Mouse (Mus musculus): ENCODE results near the gene Khdc1a. TPM values are rescaled to one million over a fixed set of nuclear protein-coding genes. Genes with fewer than 3 reads are reported as not detected.
"Not testable (repeated sequence)": the region's sequence is repeated elsewhere in the genome, so short reads cannot be mapped to it uniquely, and the experiment has no call there.

Gene Khdc1a
- polyA plus RNA-seq, 1 experiment = 0.22 TPM

DNA sequence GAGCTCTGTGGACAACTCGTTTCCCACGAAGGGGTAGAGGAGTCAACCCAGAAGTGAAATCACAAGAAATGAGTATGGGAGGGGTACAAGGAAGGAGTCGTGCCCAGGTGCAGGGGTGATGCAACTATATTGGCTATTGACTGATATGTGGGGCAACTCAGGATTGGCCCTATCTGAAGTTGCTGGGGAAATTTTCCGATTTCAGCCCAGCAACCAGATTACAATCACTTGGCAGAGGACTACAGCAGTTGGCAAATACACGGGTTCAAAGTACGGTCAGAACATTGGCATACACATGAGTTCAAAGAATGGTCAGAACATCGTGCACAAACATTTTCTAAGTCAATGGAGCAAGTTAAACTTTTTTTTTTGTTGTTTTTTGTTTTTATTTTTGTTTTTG is 22.7 kb upstream of the Khdc1a start:
- no peaks in the 10 kb centered on the region for H3K27me3 ChIP-seq (ENCODE audit: control insufficient read depth, insufficient read depth, low read length)
- 97% methylated on average over 7 of the region's 7 CpGs for WGBS
- no peaks in the 10 kb centered on the region for H3K4me1 ChIP-seq (replicated peaks; ENCODE audit: control insufficient read depth, insufficient read depth, low read length)
- TF ChIP-seq POLR2A (IDR thresholded peaks at IDR 0.05; ENCODE audit: control insufficient read depth, extremely low read depth, insufficient read depth, low read length, poor library complexity) (no peak), CTCF (IDR thresholded peaks at IDR 0.05; ENCODE audit: borderline replicate concordance, control insufficient read depth, extremely low read depth, insufficient read depth, low read length, poor library complexity) (no peak)
- DNase-seq = no peak
- H3K27ac ChIP-seq (ENCODE audit: control insufficient read depth, insufficient read depth, low read length) = no peak overlapping the region
- no peak overlapping the region for H3K4me3 ChIP-seq (ENCODE audit: control insufficient read depth, insufficient read depth, low read length)
- H3K36me3 ChIP-seq (ENCODE audit: control insufficient read depth, insufficient read depth, low read length) = no peaks in the 10 kb centered on the region

DNA sequence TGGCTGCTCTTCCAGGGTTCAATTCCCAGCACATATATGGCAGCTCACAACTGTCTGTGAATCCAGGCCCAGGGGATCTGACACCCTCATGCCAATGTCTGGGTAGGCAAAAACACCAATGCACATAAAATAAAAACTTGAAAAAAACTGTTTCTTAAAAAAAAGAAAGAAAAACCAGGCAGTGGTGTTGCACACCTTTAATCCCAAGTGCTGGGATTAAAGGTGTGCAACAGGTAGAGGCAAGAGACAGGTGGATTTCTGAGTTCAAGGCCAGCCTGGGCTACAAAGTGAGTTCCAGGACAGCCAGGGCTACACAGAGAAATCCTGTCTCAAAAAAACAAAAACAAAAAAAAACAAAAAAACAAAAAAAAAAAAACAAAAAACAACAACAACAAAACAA is 18.3 kb upstream of the Khdc1a start:
- not testable (repeated sequence) for H3K27ac ChIP-seq (ENCODE audit: control insufficient read depth, insufficient read depth, low read length); H3K36me3 ChIP-seq (ENCODE audit: control insufficient read depth, insufficient read depth, low read length); H3K27me3 ChIP-seq (ENCODE audit: control insufficient read depth, insufficient read depth, low read length); H3K4me1 ChIP-seq (replicated peaks; ENCODE audit: control insufficient read depth, insufficient read depth, low read length); DNase-seq; H3K4me3 ChIP-seq (ENCODE audit: control insufficient read depth, insufficient read depth, low read length)

DNA sequence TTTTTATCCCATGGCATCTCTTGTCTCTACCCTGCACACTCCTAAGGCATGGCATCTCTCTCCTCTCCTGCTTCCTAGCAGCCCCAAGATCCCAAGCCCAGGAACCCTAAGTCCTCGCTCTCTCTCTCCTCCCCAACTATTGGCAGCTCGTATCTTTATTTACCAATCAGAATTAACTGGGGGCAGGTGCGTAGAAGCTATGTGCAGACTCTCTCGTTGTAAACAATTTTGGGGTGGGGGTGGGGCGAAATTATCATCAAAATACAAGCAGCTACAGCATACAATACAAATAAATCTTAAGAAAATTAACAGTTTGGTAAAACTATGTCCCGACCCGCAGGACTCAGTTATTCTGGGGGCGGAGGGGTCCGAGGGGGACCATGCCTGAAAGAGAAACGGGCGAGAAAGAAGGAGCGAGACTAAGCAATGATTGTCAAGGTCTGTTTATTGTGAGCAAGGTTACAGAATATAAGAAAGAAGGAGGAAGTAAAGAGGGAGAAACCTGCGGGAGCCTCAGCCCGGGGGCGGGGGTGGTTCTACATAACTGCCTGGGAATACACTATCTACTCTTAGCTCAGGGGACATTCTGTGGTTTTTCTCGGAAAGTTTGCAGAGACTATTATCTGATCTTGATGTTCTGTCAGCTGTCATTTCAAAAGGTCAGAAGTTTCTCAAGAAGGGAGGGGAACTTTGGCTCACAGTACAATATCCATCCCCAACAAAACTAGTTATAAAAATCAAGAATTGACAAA is 16.0 kb upstream of the Khdc1a start:
- WGBS = 8% methylated on average over 16 of the region's 16 CpGs
- Histone ChIP-seq H3K27me3 (ENCODE audit: control insufficient read depth, insufficient read depth, low read length) (no peaks in the 10 kb centered on the region), H3K4me3 (ENCODE audit: control insufficient read depth, insufficient read depth, low read length) (peak overlapping the region; percentile 42), H3K27ac (ENCODE audit: control insufficient read depth, insufficient read depth, low read length) (peak overlapping the region; percentile 80), H3K36me3 (ENCODE audit: control insufficient read depth, insufficient read depth, low read length) (no peaks in the 10 kb centered on the region), H3K4me1 (replicated peaks; ENCODE audit: control insufficient read depth, insufficient read depth, low read length) (0 out of 2 replicates have a peak, but pooled peaks cover 2% of the 10 kb centered on the region)
- peak; percentile 43 for DNase-seq
- TF ChIP-seq CTCF (IDR thresholded peaks at IDR 0.05; ENCODE audit: borderline replicate concordance, control insufficient read depth, extremely low read depth, insufficient read depth, low read length, poor library complexity) (no peak), POLR2A (IDR thresholded peaks at IDR 0.05; ENCODE audit: control insufficient read depth, extremely low read depth, insufficient read depth, low read length, poor library complexity) (no peak)

DNA sequence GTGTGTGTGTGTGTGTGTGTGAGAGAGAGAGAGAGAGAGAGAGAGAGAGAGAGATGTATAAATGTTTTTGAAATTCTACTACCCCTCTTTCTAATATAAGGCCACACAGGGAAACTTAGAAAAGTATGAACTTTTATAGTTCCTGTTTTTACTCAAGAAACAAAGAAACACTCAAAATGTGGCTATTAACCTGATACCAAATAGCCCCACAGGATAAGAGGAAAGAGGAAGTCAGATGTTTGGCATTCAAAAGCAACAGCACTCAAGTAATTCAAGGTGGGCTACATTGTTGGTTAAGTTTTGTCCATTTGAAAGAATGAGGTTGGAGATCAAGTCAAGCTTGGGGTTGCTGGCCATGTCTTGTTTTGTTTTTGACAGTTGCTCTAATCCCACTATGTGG is 13.6 kb upstream of the Khdc1a start:
- DNase-seq = no peak
- H3K27ac ChIP-seq (ENCODE audit: control insufficient read depth, insufficient read depth, low read length) = no peak overlapping the region
- no peaks in the 10 kb centered on the region for H3K36me3 ChIP-seq (ENCODE audit: control insufficient read depth, insufficient read depth, low read length)
- TF ChIP-seq POLR2A (IDR thresholded peaks at IDR 0.05; ENCODE audit: control insufficient read depth, extremely low read depth, insufficient read depth, low read length, poor library complexity) = no peak
- TF ChIP-seq CTCF (IDR thresholded peaks at IDR 0.05; ENCODE audit: borderline replicate concordance, control insufficient read depth, extremely low read depth, insufficient read depth, low read length, poor library complexity) = no peak
- 0 out of 2 replicates have a peak, but pooled peaks cover 2% of the 10 kb centered on the region for H3K4me1 ChIP-seq (replicated peaks; ENCODE audit: control insufficient read depth, insufficient read depth, low read length)
- H3K27me3 ChIP-seq (ENCODE audit: control insufficient read depth, insufficient read depth, low read length) = no peaks in the 10 kb centered on the region
- no peak overlapping the region for H3K4me3 ChIP-seq (ENCODE audit: control insufficient read depth, insufficient read depth, low read length)

- WGBS = 100% methylated on average over 1 of the region's 1 CpGs
- Histone ChIP-seq H3K36me3 (ENCODE audit: control insufficient read depth, insufficient read depth, low read length) (no peaks in the 10 kb centered on the region), H3K4me1 (replicated peaks; ENCODE audit: control insufficient read depth, insufficient read depth, low read length) (no peaks in the 10 kb centered on the region), H3K4me3 (ENCODE audit: control insufficient read depth, insufficient read depth, low read length) (no peak overlapping the region), H3K27me3 (ENCODE audit: control insufficient read depth, insufficient read depth, low read length) (no peaks in the 10 kb centered on the region), H3K27ac (ENCODE audit: control insufficient read depth, insufficient read depth, low read length) (no peak overlapping the region)
- TF ChIP-seq POLR2A (IDR thresholded peaks at IDR 0.05; ENCODE audit: control insufficient read depth, extremely low read depth, insufficient read depth, low read length, poor library complexity) = no peak
- no peak for TF ChIP-seq CTCF (IDR thresholded peaks at IDR 0.05; ENCODE audit: borderline replicate concordance, control insufficient read depth, extremely low read depth, insufficient read depth, low read length, poor library complexity)
- DNase-seq = no peak
These were observed 8.7 kb upstream of the Khdc1a start for GRCm38 (mm10) chr1:21340745-21341144.

- TF ChIP-seq CTCF (IDR thresholded peaks at IDR 0.05; ENCODE audit: borderline replicate concordance, control insufficient read depth, extremely low read depth, insufficient read depth, low read length, poor library complexity) = no peak
- TF ChIP-seq POLR2A (IDR thresholded peaks at IDR 0.05; ENCODE audit: control insufficient read depth, extremely low read depth, insufficient read depth, low read length, poor library complexity) = no peak
- Histone ChIP-seq H3K4me1 (replicated peaks; ENCODE audit: control insufficient read depth, insufficient read depth, low read length) (peaks cover 1% of the 10 kb centered on the region; the same call in 1 of the 2 replicates), H3K36me3 (ENCODE audit: control insufficient read depth, insufficient read depth, low read length) (no peaks in the 10 kb centered on the region), H3K27ac (ENCODE audit: control insufficient read depth, insufficient read depth, low read length) (no peak overlapping the region), H3K4me3 (ENCODE audit: control insufficient read depth, insufficient read depth, low read length) (no peak overlapping the region), H3K27me3 (ENCODE audit: control insufficient read depth, insufficient read depth, low read length) (no peaks in the 10 kb centered on the region)
- WGBS = 64% methylated on average over 4 of the region's 4 CpGs
- peak; percentile 55 for DNase-seq
These were observed 5.2 kb upstream of the Khdc1a start for GRCm38 (mm10) chr1:21344253-21344652.

GRCm38 (mm10) chr1:21344752-21345151 is 4.7 kb upstream of the Khdc1a start:
- not testable (repeated sequence) for H3K36me3 ChIP-seq (ENCODE audit: control insufficient read depth, insufficient read depth, low read length); H3K4me1 ChIP-seq (replicated peaks; ENCODE audit: control insufficient read depth, insufficient read depth, low read length); H3K27me3 ChIP-seq (ENCODE audit: control insufficient read depth, insufficient read depth, low read length); H3K4me3 ChIP-seq (ENCODE audit: control insufficient read depth, insufficient read depth, low read length); DNase-seq; H3K27ac ChIP-seq (ENCODE audit: control insufficient read depth, insufficient read depth, low read length)
- WGBS = 86% methylated on average over 7 of the region's 7 CpGs

DNA sequence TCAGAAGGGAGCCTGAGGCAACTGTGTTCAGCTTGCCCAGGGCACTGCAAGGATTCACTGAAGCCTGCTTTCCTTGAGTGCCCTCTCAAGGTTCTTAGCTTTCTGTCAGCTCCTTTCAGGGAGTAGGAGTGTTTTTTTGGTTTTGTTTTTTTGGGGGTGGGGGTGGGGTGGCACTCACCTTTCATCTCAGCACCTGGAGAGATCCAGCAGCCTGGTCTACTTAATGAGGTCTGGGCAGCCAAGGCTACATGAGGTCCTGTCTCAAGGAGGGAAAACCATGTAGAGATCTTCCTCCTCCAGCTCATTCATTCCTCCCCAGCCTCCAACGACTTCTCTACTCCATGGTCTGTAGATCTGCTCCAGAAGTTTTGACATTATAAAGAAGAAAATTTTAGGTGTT is 18.6 kb downstream of the Khdc1a start, which contains the start of gene Khdc1c:
TSS of gene Khdc1c (plus strand) at position 301 of the 400 bp plus-strand sequence.
- H3K36me3 ChIP-seq (ENCODE audit: control insufficient read depth, insufficient read depth, low read length); DNase-seq; H3K27ac ChIP-seq (ENCODE audit: control insufficient read depth, insufficient read depth, low read length); H3K27me3 ChIP-seq (ENCODE audit: control insufficient read depth, insufficient read depth, low read length); H3K4me3 ChIP-seq (ENCODE audit: control insufficient read depth, insufficient read depth, low read length); H3K4me1 ChIP-seq (replicated peaks; ENCODE audit: control insufficient read depth, insufficient read depth, low read length): not testable (repeated sequence)
- 82% methylated on average over 1 of the region's 1 CpGs for WGBS

Measured in thymus, adult 2 months (tissue).